Mouse (Mus musculus): ENCODE results near the gene Vtcn1.

- TF ChIP-seq CTCF (IDR thresholded peaks at IDR 0.05; ENCODE audit: borderline replicate concordance, extremely low read depth, insufficient read depth, insufficient read length) (peak; percentile 24; the same call in 1 of the 2 replicates), POLR2A (IDR thresholded peaks at IDR 0.05; ENCODE audit: borderline replicate concordance, extremely low read depth, insufficient read depth, insufficient read length, poor library complexity, severe bottlenecking) (no peak)
These were observed 107.1 kb downstream of the Vtcn1 start for GRCm38 (mm10) chr3:100932077-100932944.
